Mouse (Mus musculus) MEL (cell line): ENCODE measurements around the gene Ppfia4. TPM values are rescaled to one million over a fixed set of nuclear protein-coding genes. Genes with fewer than 3 reads are reported as not detected.

Source experiments
- DNase-seq: peaks from one replicate; pipeline ENCODE4 v3.0.0; 2011; ENCODE audit warnings: low read depth, low spot score
- H3K27ac ChIP-seq: 2 replicates; pipeline ENCODE4 v1.5.1; 2012; ENCODE audit warnings: low read depth, mild to moderate bottlenecking, control low read depth, low read length, moderate library complexity; ENCODE audit not compliant: control insufficient read depth
- H3K27me3 ChIP-seq, 2 experiments: fragments of 150-350 bp in 1 of 2; sonication (generic) in 1 of 2; 2 replicates each; pipeline ENCODE4 v1.6.1; 2012; ENCODE audit warnings: low read length in 2 of 2, mild to moderate bottlenecking in 2 of 2, improper control_type of control experiment in 1 of 2, moderate library complexity in 1 of 2; ENCODE audit not compliant: insufficient read depth in 2 of 2, control insufficient read depth in 1 of 2
- H3K36me3 ChIP-seq, 2 experiments: 2 replicates each; pipeline ENCODE4 v1.6.1; 2012 to 2014; ENCODE audit warnings: low read length in 2 of 2, improper control_type of control experiment in 1 of 2, inconsistent platforms in 1 of 2, mild to moderate bottlenecking in 1 of 2; ENCODE audit not compliant: insufficient read depth in 2 of 2, control insufficient read depth in 1 of 2
- H3K4me1 ChIP-seq, 2 experiments: fragments of 150-350 bp in 1 of 2; sonication (generic) in 1 of 2; 2 replicates each; pipeline ENCODE4 v1.6.1; 2012; ENCODE audit warnings: low read length in 2 of 2, improper control_type of control experiment in 1 of 2, mild to moderate bottlenecking in 1 of 2; ENCODE audit not compliant: insufficient read depth in 2 of 2, control insufficient read depth in 1 of 2
- H3K4me3 ChIP-seq, 2 experiments: fragments of 150-350 bp in 1 of 2; sonication (generic) in 1 of 2; 2 replicates each; pipeline ENCODE4 v1.5.1; 2012; ENCODE audit warnings: low read depth in 2 of 2, low read length in 2 of 2, mild to moderate bottlenecking in 2 of 2, moderate library complexity in 2 of 2, control low read depth in 1 of 2, improper control_type of control experiment in 1 of 2; ENCODE audit not compliant: control insufficient read depth in 1 of 2, insufficient read depth in 1 of 2
- H3K79me2 ChIP-seq: 2 replicates; pipeline ENCODE4 v1.6.1; 2012; ENCODE audit warnings: mild to moderate bottlenecking, low read length, moderate library complexity; ENCODE audit not compliant: control insufficient read depth, poor library complexity, insufficient read depth
- H3K9ac ChIP-seq: 2 replicates; pipeline ENCODE4 v1.6.1; 2012; ENCODE audit warnings: low read depth, mild to moderate bottlenecking, control low read depth, low read length, moderate library complexity; ENCODE audit not compliant: control insufficient read depth, poor library complexity, severe bottlenecking
- H3K9me3 ChIP-seq: fragments of 150-350 bp; sonication (generic); replicated peaks from 2 replicates; pipeline ENCODE4 v1.6.1; 2012; ENCODE audit warnings: mild to moderate bottlenecking, low read length, improper control_type of control experiment, moderate library complexity; ENCODE audit not compliant: insufficient read depth
- BHLHE40 ChIP-seq: IDR thresholded peaks from 2 replicates; pipeline ENCODE4 v1.6.1; 2012; ENCODE audit warnings: low read depth, mild to moderate bottlenecking, inconsistent platforms, low read length, improper control_type of control experiment, borderline replicate concordance
- CHD1 ChIP-seq: IDR thresholded peaks from 2 replicates; pipeline ENCODE4 v1.6.1; 2012; ENCODE audit warnings: low read depth, mild to moderate bottlenecking, inconsistent platforms, low read length, improper control_type of control experiment
- ELF1 ChIP-seq: IDR thresholded peaks from 2 replicates; pipeline ENCODE4 v1.6.1; 2014; ENCODE audit warnings: low read depth, mild to moderate bottlenecking, inconsistent platforms, low read length, improper control_type of control experiment, moderate library complexity
- ETS1 ChIP-seq: IDR thresholded peaks from 2 replicates; pipeline ENCODE4 v1.6.1; 2012; ENCODE audit warnings: low read depth, mild to moderate bottlenecking, inconsistent platforms, low read length, improper control_type of control experiment, moderate library complexity
- GABPA ChIP-seq: IDR thresholded peaks from 2 replicates; pipeline ENCODE4 v1.6.1; 2012; ENCODE audit warnings: low read depth, mild to moderate bottlenecking, inconsistent platforms, low read length, improper control_type of control experiment, moderate library complexity
- GATA1 ChIP-seq: IDR thresholded peaks from 2 replicates; pipeline ENCODE4 v1.6.1; 2011; ENCODE audit warnings: low read depth, low read length, improper control_type of control experiment
- JUND ChIP-seq: IDR thresholded peaks from 2 replicates; pipeline ENCODE4 v1.6.1; 2011; ENCODE audit warnings: low read depth, mild to moderate bottlenecking, improper control_type of control experiment, low read length
- KAT2A ChIP-seq: conservative IDR thresholded peaks from 2 replicates; pipeline ENCODE4 v1.6.1; 2012; ENCODE audit warnings: low read depth, low read length, improper control_type of control experiment, inconsistent platforms
- MAZ ChIP-seq: IDR thresholded peaks from 2 replicates; pipeline ENCODE4 v1.6.1; 2012; ENCODE audit warnings: low read depth, mild to moderate bottlenecking, inconsistent platforms, low read length, improper control_type of control experiment
- MXI1 ChIP-seq: IDR thresholded peaks from 2 replicates; pipeline ENCODE4 v1.6.1; 2011; ENCODE audit warnings: mild to moderate bottlenecking, low read depth, low read length, improper control_type of control experiment
- MYC ChIP-seq: IDR thresholded peaks from 2 replicates; pipeline ENCODE4 v1.6.1; 2011; ENCODE audit warnings: low read depth, mild to moderate bottlenecking, low read length, improper control_type of control experiment, moderate library complexity
- NELFE ChIP-seq: IDR thresholded peaks from 2 replicates; pipeline ENCODE4 v1.6.1; 2011; ENCODE audit warnings: low read depth, low read length, improper control_type of control experiment
- NRF1 ChIP-seq: IDR thresholded peaks from 2 replicates; pipeline ENCODE4 v1.6.1; 2014; ENCODE audit warnings: low read depth, mild to moderate bottlenecking, inconsistent platforms, low read length, improper control_type of control experiment, moderate library complexity; ENCODE audit not compliant: poor library complexity, insufficient read depth, severe bottlenecking
- POLR2A ChIP-seq, 2 experiments: IDR thresholded peaks; 2 replicates each; pipeline ENCODE4 v1.6.1; 2011 to 2012; ENCODE audit warnings: low read length in 2 of 2, mild to moderate bottlenecking in 2 of 2, control low read depth in 1 of 2, improper control_type of control experiment in 1 of 2, low read depth in 1 of 2, moderate library complexity in 1 of 2; ENCODE audit not compliant: control insufficient read depth in 1 of 2, insufficient read depth in 1 of 2, poor library complexity in 1 of 2
- POLR2AphosphoS2 ChIP-seq: IDR thresholded peaks from 2 replicates; pipeline ENCODE4 v1.6.1; 2011; ENCODE audit warnings: low read length, improper control_type of control experiment
- POLR2AphosphoS5 ChIP-seq: IDR thresholded peaks from 2 replicates; pipeline ENCODE4 v1.6.1; 2012; ENCODE audit warnings: low read depth, borderline replicate concordance, mild to moderate bottlenecking, inconsistent platforms, low read length, moderate library complexity, mixed read lengths
- RAD21 ChIP-seq: IDR thresholded peaks from 2 replicates; pipeline ENCODE4 v1.6.1; 2011; ENCODE audit warnings: mild to moderate bottlenecking, low read depth, low read length, improper control_type of control experiment
- RCOR1 ChIP-seq: IDR thresholded peaks from 2 replicates; pipeline ENCODE4 v1.6.1; 2012; ENCODE audit warnings: low read depth, mild to moderate bottlenecking, inconsistent platforms, low read length, improper control_type of control experiment
- SIN3A ChIP-seq: IDR thresholded peaks from 2 replicates; pipeline ENCODE4 v1.6.1; 2012; ENCODE audit warnings: low read length, improper control_type of control experiment, inconsistent platforms
- SMC3 ChIP-seq: IDR thresholded peaks from 2 replicates; pipeline ENCODE4 v1.6.1; 2011; ENCODE audit warnings: low read depth, low read length, improper control_type of control experiment
- TBP ChIP-seq: IDR thresholded peaks from 2 replicates; pipeline ENCODE4 v1.8.0; 2011; ENCODE audit warnings: low read depth, low read length, improper control_type of control experiment
- UBTF ChIP-seq: IDR thresholded peaks from 2 replicates; pipeline ENCODE4 v1.6.1; 2012; ENCODE audit warnings: low read depth, mild to moderate bottlenecking, inconsistent platforms, low read length, improper control_type of control experiment, moderate library complexity, borderline replicate concordance; ENCODE audit not compliant: insufficient read depth
- ZC3H11A ChIP-seq: IDR thresholded peaks from 2 replicates; pipeline ENCODE4 v1.6.1; 2012; ENCODE audit warnings: low read depth, mild to moderate bottlenecking, inconsistent platforms, low read length, improper control_type of control experiment
- ZKSCAN1 ChIP-seq: IDR thresholded peaks from 2 replicates; pipeline ENCODE4 v1.6.1; 2012; ENCODE audit warnings: low read depth, mild to moderate bottlenecking, inconsistent platforms, low read length, improper control_type of control experiment, moderate library complexity
- polyA plus RNA-seq, 2 experiments: library from polyadenylated mRNA; stranded (reverse) in 1 of 2; unstranded in 1 of 2; fragments of >175 nt in 1 of 2; fragments of >200 nt in 1 of 2; gene quantifications; 2 replicates each; pipeline versions ENCODE4 v1.2.1 to v1.2.4; 2012; ENCODE audit warnings: low replicate concordance in 2 of 2, low read depth in 1 of 2; ENCODE audit not compliant: insufficient read length in 2 of 2, insufficient read depth in 1 of 2, missing spikeins in 1 of 2
- total RNA-seq: library from RNA; depleted of rRNA; stranded (reverse); fragments of 300-350 nt; gene quantifications from 2 replicates; pipeline ENCODE4 v1.2.3, GENCODE M21; 2012

Gene Ppfia4
- total and polyA plus RNA-seq, 3 experiments: 0.11 TPM; not detected in 2

GRCm38 (mm10) chr1:134347791-134348190, 15.1 kb upstream of the Ppfia4 start:
- H3K79me2 ChIP-seq: no peaks in the 10 kb centered on the region
- H3K9ac ChIP-seq: no peak overlapping the region
- no peaks in the 10 kb centered on the region for H3K9me3 ChIP-seq
- no peak overlapping the region for H3K4me3 ChIP-seq
- no peaks in the 10 kb centered on the region for H3K4me1 ChIP-seq
- peaks cover 0 to 13% of the 10 kb centered on the region in 2 experiments; a peak in 2 of 4 replicates for H3K36me3 ChIP-seq
- DNase-seq: no peak
- TF ChIP-seq GATA1: no peak
- TF ChIP-seq NRF1: no peak
- no peak for TF ChIP-seq ETS1
- no peak for TF ChIP-seq KAT2A
- TF ChIP-seq NELFE: no peak
- TF ChIP-seq GABPA: no peak
- no peak for TF ChIP-seq UBTF
- TF ChIP-seq ZC3H11A: no peak
- no peak for TF ChIP-seq SIN3A
- no peak for TF ChIP-seq POLR2AphosphoS2
- TF ChIP-seq CHD1: no peak
- no peak overlapping the region for H3K27ac ChIP-seq
- no peaks in the 10 kb centered on the region for H3K27me3 ChIP-seq

- Histone ChIP-seq H3K4me1 (no peaks in the 10 kb centered on the region), H3K9ac (no peak overlapping the region), H3K27ac (no peak overlapping the region)
These were observed 12.3 kb upstream of the Ppfia4 start for GRCm38 (mm10) chr1:134345075-134345474.

GRCm38 (mm10) chr1:134344005-134344950, 11.6 kb upstream of the Ppfia4 start:
- no peaks in the 10 kb centered on the region for H3K27me3 ChIP-seq
- H3K36me3 ChIP-seq: peaks cover 0 to 4% of the 10 kb centered on the region in 2 experiments; a peak in 2 of 4 replicates
- no peaks in the 10 kb centered on the region for H3K9me3 ChIP-seq
- H3K4me1 ChIP-seq: no peaks in the 10 kb centered on the region
- no peak for DNase-seq
- H3K27ac ChIP-seq: no peak overlapping the region
- H3K9ac ChIP-seq: no peak overlapping the region
- no peak overlapping the region for H3K4me3 ChIP-seq
- TF ChIP-seq JUND: no peak
- no peak for TF ChIP-seq NRF1
- no peak for TF ChIP-seq ETS1
- TF ChIP-seq SMC3: no peak
- TF ChIP-seq MAZ: no peak
- TF ChIP-seq ZKSCAN1: no peak
- no peak for TF ChIP-seq BHLHE40
- TF ChIP-seq RAD21: no peak
- no peak; a peak in 1 of 4 replicates for TF ChIP-seq POLR2A (IDR thresholded peaks at IDR 0.05; ENCODE audit: control insufficient read depth in 1 of 2, insufficient read depth in 1 of 2, low read depth in 1 of 2, low read length in 2 of 2, poor library complexity in 1 of 2)
- no peak for TF ChIP-seq ELF1
- no peak for TF ChIP-seq POLR2AphosphoS5
- TF ChIP-seq MYC: no peak
- no peak for TF ChIP-seq MXI1
- no peak for TF ChIP-seq TBP
- H3K79me2 ChIP-seq: no peaks in the 10 kb centered on the region

More at GRCm38 (mm10) chr1:134345075-134345474, 12.3 kb upstream of the Ppfia4 start:
- no peaks in the 10 kb centered on the region for H3K27me3 ChIP-seq
- DNase-seq: no peak
- no peaks in the 10 kb centered on the region for H3K9me3 ChIP-seq
- H3K79me2 ChIP-seq: no peaks in the 10 kb centered on the region
- peaks cover 0 to 10% of the 10 kb centered on the region in 2 experiments; a peak in 2 of 4 replicates for H3K36me3 ChIP-seq
- no peak overlapping the region for H3K4me3 ChIP-seq
- no peak for TF ChIP-seq RCOR1
- TF ChIP-seq RAD21: no peak
- TF ChIP-seq, all 39 proteins: peak for 0
